Mouse (Mus musculus) midbrain, embryonic 14.5 days (tissue): ENCODE measurements around the gene Ptgir. TPM values are rescaled to one million over a fixed set of nuclear protein-coding genes. Genes with fewer than 3 reads are reported as not detected.
A peak's percentile ranks its signal among the peaks of the same experiment; 100 is the strongest.

Experiments used
- ATAC-seq: fragments of 200-750 bp; cut with Nextera tagmentation; 2 replicates; pipeline ENCODE4 v1.8.0; 2017; ENCODE audit warnings: moderate number of reproducible peaks, moderate library complexity; ENCODE audit not compliant: low FRiP score, low TSS enrichment
- DNase-seq: peaks from one replicate; pipeline ENCODE4 v3.0.0-alpha.2; 2015
- H3K27ac ChIP-seq: fragments of 300-500 bp; sonication (generic); replicated peaks from 2 replicates; pipeline ENCODE4 v1.5.1; 2014; ENCODE audit warnings: mild to moderate bottlenecking, low read depth, low read length, moderate library complexity
- H3K27me3 ChIP-seq: fragments of 300-500 bp; sonication (generic); 2 replicates; pipeline ENCODE4 v1.6.1; 2014; ENCODE audit warnings: low read length, control low read depth, mixed read lengths; ENCODE audit not compliant: control insufficient read depth, insufficient read depth
- H3K36me3 ChIP-seq: fragments of 300-500 bp; sonication (generic); 2 replicates; pipeline ENCODE4 v1.6.1; 2014; ENCODE audit warnings: low read length, control low read depth; ENCODE audit not compliant: control insufficient read depth, insufficient read depth
- H3K4me1 ChIP-seq: fragments of 300-500 bp; sonication (generic); 2 replicates; pipeline ENCODE4 v1.6.1; 2014; ENCODE audit warnings: mild to moderate bottlenecking, antibody characterized with exemption, low read length, control low read depth; ENCODE audit not compliant: control insufficient read depth, insufficient read depth
- H3K4me2 ChIP-seq: fragments of 300-500 bp; sonication (generic); 2 replicates; pipeline ENCODE4 v1.6.1; 2014; ENCODE audit warnings: mild to moderate bottlenecking, low read length, moderate library complexity
- H3K4me3 ChIP-seq: fragments of 300-500 bp; sonication (generic); replicated peaks from 2 replicates; pipeline ENCODE4 v1.5.1; 2014; ENCODE audit warnings: low read depth, low read length
- H3K9ac ChIP-seq: fragments of 300-500 bp; sonication (generic); replicated peaks from 2 replicates; pipeline ENCODE4 v1.6.1; 2014; ENCODE audit warnings: mild to moderate bottlenecking, low read length, moderate library complexity
- H3K9me3 ChIP-seq: fragments of 300-500 bp; sonication (generic); 2 replicates; pipeline ENCODE4 v1.6.1; 2016; ENCODE audit warnings: low read length, control low read depth, mixed read lengths; ENCODE audit not compliant: control insufficient read depth
- WGBS: fragments of 180-500 bp; shearing (Covaris S2); extraction: QIAGEN DNeasy Blood & Tissue Kit; methylation state at CpG from one replicate; pipeline ENCODE4 v1.1.7; 2014; 5-methylcytosine and 5-hydroxymethylcytosine counted together
- polyA plus RNA-seq: library from polyadenylated mRNA; unstranded; fragments of >200 nt; fragmentation: Nextera tagmentation; extraction: Ambion mirVana; gene quantifications from 2 replicates; pipeline ENCODE4 v1.2.1, GENCODE M21; 2014

The Ptgir gene
- polyA plus RNA-seq, 1 experiment from 2014 or later = 0.16 TPM

GRCm38 (mm10) chr7:16874756-16875309 lies 31.5 kb upstream of the Ptgir start:
- ATAC-seq = peak; percentile 96
- H3K36me3 ChIP-seq = peaks cover 4% of the 10 kb centered on the region
- H3K27me3 ChIP-seq = no peaks in the 10 kb centered on the region
- H3K9ac ChIP-seq = peak overlapping the region; percentile 84
- H3K4me2 ChIP-seq = peak overlapping the region; percentile 88
- DNase-seq = peak; percentile 100
- peaks cover 15% of the 10 kb centered on the region for H3K4me1 ChIP-seq
- under 1% methylated on average over 33 of the region's 33 CpGs for WGBS
- peak overlapping the region; percentile 83 for H3K27ac ChIP-seq
- H3K4me3 ChIP-seq = peak overlapping the region; percentile 69
- H3K9me3 ChIP-seq = no peaks in the 10 kb centered on the region

GRCm38 (mm10) chr7:16875310-16875325 lies 31.2 kb upstream of the Ptgir start, which contains the start of gene Dact3:
TSS of gene Dact3 (plus strand) at chr7:16875317.
- H3K4me2 ChIP-seq = peak within 1 kb of the TSS; percentile 88
- H3K9ac ChIP-seq = peak within 1 kb of the TSS; percentile 84
- no peak for DNase-seq
- H3K4me3 ChIP-seq = peak within 1 kb of the TSS; percentile 69
- H3K27me3 ChIP-seq = no peaks in the 10 kb centered on the region
- 5% methylated on average over 1 of the region's 1 CpGs for WGBS
- H3K36me3 ChIP-seq = peaks cover 4% of the 10 kb centered on the region
- no peak for ATAC-seq
- peak within 1 kb of the TSS; percentile 83 for H3K27ac ChIP-seq
- H3K9me3 ChIP-seq = no peaks in the 10 kb centered on the region
- peaks cover 17% of the 10 kb centered on the region for H3K4me1 ChIP-seq

GRCm38 (mm10) chr7:16875326-16875725 lies 31.0 kb upstream of the Ptgir start:
- H3K27me3 ChIP-seq = no peaks in the 10 kb centered on the region
- peak overlapping the region; percentile 88 for H3K4me2 ChIP-seq
- peak; percentile 55 for ATAC-seq
- peak overlapping the region; percentile 83 for H3K27ac ChIP-seq
- peak overlapping the region; percentile 69 for H3K4me3 ChIP-seq
- H3K4me1 ChIP-seq = peaks cover 19% of the 10 kb centered on the region
- under 1% methylated on average over 41 of the region's 42 CpGs for WGBS
- peaks cover 4% of the 10 kb centered on the region for H3K36me3 ChIP-seq
- DNase-seq = no peak
- H3K9me3 ChIP-seq = no peaks in the 10 kb centered on the region
- H3K9ac ChIP-seq = peak overlapping the region; percentile 84

- Histone ChIP-seq H3K27me3 (no peaks in the 10 kb centered on the region), H3K4me1 (peaks cover 21% of the 10 kb centered on the region), H3K27ac (0 out of 2 replicates have a peak overlapping the region, but pooled peaks have one; percentile 8), H3K4me2 (peak overlapping the region; percentile 88), H3K4me3 (peak overlapping the region; percentile 69), H3K9ac (peak overlapping the region; percentile 84), H3K9me3 (no peaks in the 10 kb centered on the region), H3K36me3 (peaks cover 4% of the 10 kb centered on the region)
- DNase-seq = peak; percentile 47
- ATAC-seq = no peak
- 9% methylated on average over 11 of the region's 11 CpGs for WGBS
These were observed 30.3 kb upstream of the Ptgir start for GRCm38 (mm10) chr7:16876006-16876405.

- Histone ChIP-seq H3K27ac (no peak overlapping the region), H3K27me3 (no peaks in the 10 kb centered on the region), H3K4me1 (peaks cover 21% of the 10 kb centered on the region), H3K9ac (peak overlapping the region; percentile 84), H3K4me2 (peak overlapping the region; percentile 88), H3K9me3 (no peaks in the 10 kb centered on the region), H3K36me3 (peaks cover 2% of the 10 kb centered on the region), H3K4me3 (peak overlapping the region; percentile 69)
- ATAC-seq = no peak
- 4% methylated on average over 13 of the region's 13 CpGs for WGBS
- no peak for DNase-seq
These were observed 29.7 kb upstream of the Ptgir start for GRCm38 (mm10) chr7:16876608-16877007.

- no peak for ATAC-seq
- Histone ChIP-seq H3K27me3 (no peaks in the 10 kb centered on the region), H3K27ac (no peak overlapping the region), H3K9me3 (no peaks in the 10 kb centered on the region), H3K9ac (no peak overlapping the region), H3K4me3 (no peak overlapping the region), H3K36me3 (no peaks in the 10 kb centered on the region), H3K4me2 (no peak overlapping the region), H3K4me1 (peaks cover 21% of the 10 kb centered on the region)
- 89% methylated on average over 3 of the region's 3 CpGs for WGBS
- DNase-seq = no peak
These were observed 28.6 kb upstream of the Ptgir start for GRCm38 (mm10) chr7:16877717-16878116.

GRCm38 (mm10) chr7:16879796-16880547 lies 26.3 kb upstream of the Ptgir start:
- ATAC-seq (peak; percentile 13; the same call in 1 of the 2 replicates), DNase-seq (peak; percentile 60)
- Histone ChIP-seq H3K9ac (no peak overlapping the region; the same call in 1 of the 2 replicates), H3K9me3 (no peaks in the 10 kb centered on the region), H3K4me1 (peaks cover 21% of the 10 kb centered on the region), H3K27me3 (peaks cover 20% of the 10 kb centered on the region), H3K27ac (peak overlapping the region; percentile 26; the same call in 1 of the 2 replicates), H3K4me2 (peak overlapping the region; percentile 11), H3K4me3 (no peak overlapping the region), H3K36me3 (peaks cover 14% of the 10 kb centered on the region; the same call in 1 of the 2 replicates)
- WGBS = 21% methylated on average over 9 of the region's 9 CpGs

GRCm38 (mm10) chr7:16880615-16881014 lies 25.7 kb upstream of the Ptgir start:
- Histone ChIP-seq H3K27me3 (peaks cover 25% of the 10 kb centered on the region), H3K4me1 (peaks cover 21% of the 10 kb centered on the region), H3K36me3 (peaks cover 21% of the 10 kb centered on the region), H3K9ac (no peak overlapping the region), H3K9me3 (0 out of 2 replicates have a peak, but pooled peaks cover 5% of the 10 kb centered on the region), H3K4me3 (no peak overlapping the region), H3K4me2 (no peak overlapping the region), H3K27ac (peak overlapping the region; percentile 13; the same call in 1 of the 2 replicates)
- DNase-seq (no peak), ATAC-seq (no peak)
- WGBS = 22% methylated on average over 5 of the region's 5 CpGs

GRCm38 (mm10) chr7:16883162-16883561 lies 23.1 kb upstream of the Ptgir start:
- H3K9ac ChIP-seq = no peak overlapping the region
- H3K9me3 ChIP-seq = 0 out of 2 replicates have a peak, but pooled peaks cover 6% of the 10 kb centered on the region
- no peak overlapping the region for H3K27ac ChIP-seq
- no peak overlapping the region for H3K4me2 ChIP-seq
- peaks cover 41% of the 10 kb centered on the region for H3K27me3 ChIP-seq
- H3K36me3 ChIP-seq = peaks cover 40% of the 10 kb centered on the region
- 0 out of 2 replicates have a peak, but pooled peaks cover 6% of the 10 kb centered on the region for H3K4me1 ChIP-seq
- DNase-seq = no peak
- ATAC-seq = no peak
- no peak overlapping the region for H3K4me3 ChIP-seq
- WGBS = 91% methylated on average over 6 of the region's 6 CpGs
